Mouse (Mus musculus): ENCODE data around the gene Mrgpra2b.
"Not testable (repeated sequence)": the region's sequence is repeated elsewhere in the genome, so short reads cannot be mapped to it uniquely, and the experiment has no call there.

Mrgpra2b gene

GRCm38 (mm10) chr7:47528762-47529161 lies at the start of gene Mrgpra2b:
Mrgpra2b (minus strand) TSS chr7:47528862.
- DNase-seq (ENCODE audit: low spot score in 2 of 2) = no peak

- no peak for DNase-seq (ENCODE audit: low spot score in 2 of 2)
Observed at GRCm38 (mm10) chr7:47516379-47516778, 12.3 kb downstream of the Mrgpra2b start.

- DNase-seq (ENCODE audit: low spot score in 2 of 2) = no peak
Observed at GRCm38 (mm10) chr7:47515050-47515449, 13.6 kb downstream of the Mrgpra2b start.

- DNase-seq (ENCODE audit: low spot score in 2 of 2) = no peak
Observed at GRCm38 (mm10) chr7:47502953-47503352, 25.7 kb downstream of the Mrgpra2b start.

- DNase-seq (ENCODE audit: low spot score in 2 of 2) = not testable (repeated sequence)
Observed at GRCm38 (mm10) chr7:47491266-47491665, 37.4 kb downstream of the Mrgpra2b start.

- DNase-seq (ENCODE audit: low spot score in 2 of 2) = not testable (repeated sequence)
Observed at GRCm38 (mm10) chr7:47489438-47489837, 39.2 kb downstream of the Mrgpra2b start.

- DNase-seq (ENCODE audit: low spot score in 2 of 2) = not testable (repeated sequence)
Observed at GRCm38 (mm10) chr7:47483181-47483580, 45.5 kb downstream of the Mrgpra2b start.

- DNase-seq (ENCODE audit: low spot score in 2 of 2) = not testable (repeated sequence)
Observed at GRCm38 (mm10) chr7:47473904-47474303, 54.8 kb downstream of the Mrgpra2b start.

- not testable (repeated sequence) for DNase-seq (ENCODE audit: low spot score in 2 of 2)
Observed at GRCm38 (mm10) chr7:47465278-47465981, 63.2 kb downstream of the Mrgpra2b start.

- not testable (repeated sequence) for DNase-seq (ENCODE audit: low spot score in 2 of 2)
Observed at GRCm38 (mm10) chr7:47452015-47452414, 76.6 kb downstream of the Mrgpra2b start, which contains the start of gene Mrgpra2a. Mrgpra2a (minus strand) TSS chr7:47452139.

- DNase-seq (ENCODE audit: low spot score in 2 of 2) = not testable (repeated sequence)
Observed at GRCm38 (mm10) chr7:47445729-47446128, 82.9 kb downstream of the Mrgpra2b start.

GRCm38 (mm10) chr7:47436463-47436862 lies 92.2 kb downstream of the Mrgpra2b start:
- not testable (repeated sequence) for DNase-seq (ENCODE audit: low spot score in 2 of 2)

- not testable (repeated sequence) for DNase-seq (ENCODE audit: low spot score in 2 of 2)
Observed at GRCm38 (mm10) chr7:47427815-47428508, 100.7 kb downstream of the Mrgpra2b start.
